Mouse (Mus musculus): ENCODE data around the gene Esrra. TPM values are rescaled to one million over a fixed set of nuclear protein-coding genes. Genes with fewer than 3 reads are reported as not detected.
A peak's percentile ranks its signal among the peaks of the same experiment; 100 is the strongest.

The Esrra gene
- polyA plus RNA-seq, 1 experiment: 13.6 TPM

DNA sequence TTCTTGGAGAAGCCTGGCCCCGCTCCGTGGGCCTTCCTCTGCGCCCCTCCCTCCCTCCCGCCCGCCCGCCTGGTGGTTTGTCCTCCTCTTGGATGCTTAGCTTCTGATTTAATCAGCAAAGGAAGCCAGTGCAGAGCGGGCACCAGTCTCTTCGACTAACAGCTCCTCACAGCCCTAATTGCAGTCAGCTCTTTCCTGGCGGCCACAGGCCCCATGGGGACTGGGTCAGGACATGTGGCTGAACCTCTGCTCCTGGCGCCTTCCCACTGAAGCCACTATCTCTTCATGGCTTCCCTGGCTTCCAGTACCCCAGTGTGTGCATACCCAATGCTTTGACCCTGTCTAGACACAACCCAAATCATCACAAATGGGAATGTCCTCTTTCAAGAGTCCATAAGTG lies 34.8 kb upstream of the Esrra start:
- no peak for TF ChIP-seq EP300 (IDR thresholded peaks at IDR 0.05; ENCODE audit: insufficient read depth, low read depth, low read length)
- TF ChIP-seq POLR2A (IDR thresholded peaks at IDR 0.05; ENCODE audit: insufficient read depth, low read length): no peak
- TF ChIP-seq CTCF (IDR thresholded peaks at IDR 0.05; ENCODE audit: low read depth, low read length): no peak
- peaks cover 5% of the 10 kb centered on the region for H3K36me3 ChIP-seq (ENCODE audit: control insufficient read depth, insufficient read depth, low read length, poor library complexity, severe bottlenecking)
- H3K4me3 ChIP-seq (ENCODE audit: low read depth, low read length): no peak overlapping the region
- no peak overlapping the region for H3K27ac ChIP-seq (ENCODE audit: insufficient read depth, low read length)
- H3K9me3 ChIP-seq (replicated peaks; ENCODE audit: control insufficient read depth, insufficient read depth, low read length, poor library complexity, severe bottlenecking): no peaks in the 10 kb centered on the region
- no peaks in the 10 kb centered on the region for H3K4me1 ChIP-seq (ENCODE audit: control insufficient read depth, insufficient read depth, low read length)
- no peaks in the 10 kb centered on the region for H3K27me3 ChIP-seq (ENCODE audit: control insufficient read depth, insufficient read depth, low read length, poor library complexity, severe bottlenecking)
- H3K9ac ChIP-seq (ENCODE audit: low read depth, poor library complexity, severe bottlenecking): no peak overlapping the region

DNA sequence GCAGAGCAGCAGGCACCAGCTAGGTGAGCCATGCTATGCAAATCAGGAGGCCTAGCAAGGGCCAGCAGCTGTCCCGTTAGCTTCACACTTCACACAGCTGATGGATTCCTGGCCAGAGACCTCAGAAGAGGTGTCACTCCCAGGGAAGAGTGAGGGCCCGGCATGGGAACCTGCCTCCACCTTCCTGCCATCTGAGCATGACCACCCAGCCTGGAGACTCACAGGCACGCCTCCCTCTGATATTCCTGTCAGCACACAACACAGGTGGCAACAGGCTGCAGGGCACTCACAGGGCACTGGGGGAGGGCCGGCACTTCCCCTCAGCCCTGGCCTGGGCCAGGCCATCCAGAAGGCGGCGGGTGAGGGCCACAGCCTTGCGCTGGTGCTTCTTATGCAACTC lies 33.8 kb upstream of the Esrra start:
- Histone ChIP-seq H3K27me3 (ENCODE audit: control insufficient read depth, insufficient read depth, low read length, poor library complexity, severe bottlenecking) (no peaks in the 10 kb centered on the region), H3K4me3 (ENCODE audit: low read depth, low read length) (no peak overlapping the region), H3K9ac (ENCODE audit: low read depth, poor library complexity, severe bottlenecking) (no peak overlapping the region), H3K4me1 (ENCODE audit: control insufficient read depth, insufficient read depth, low read length) (no peaks in the 10 kb centered on the region), H3K36me3 (ENCODE audit: control insufficient read depth, insufficient read depth, low read length, poor library complexity, severe bottlenecking) (peaks cover 5% of the 10 kb centered on the region), H3K27ac (ENCODE audit: insufficient read depth, low read length) (no peak overlapping the region), H3K9me3 (replicated peaks; ENCODE audit: control insufficient read depth, insufficient read depth, low read length, poor library complexity, severe bottlenecking) (no peaks in the 10 kb centered on the region)
- no peak for TF ChIP-seq POLR2A (IDR thresholded peaks at IDR 0.05; ENCODE audit: insufficient read depth, low read length)
- TF ChIP-seq EP300 (IDR thresholded peaks at IDR 0.05; ENCODE audit: insufficient read depth, low read depth, low read length): no peak
- TF ChIP-seq CTCF (IDR thresholded peaks at IDR 0.05; ENCODE audit: low read depth, low read length): no peak

DNA sequence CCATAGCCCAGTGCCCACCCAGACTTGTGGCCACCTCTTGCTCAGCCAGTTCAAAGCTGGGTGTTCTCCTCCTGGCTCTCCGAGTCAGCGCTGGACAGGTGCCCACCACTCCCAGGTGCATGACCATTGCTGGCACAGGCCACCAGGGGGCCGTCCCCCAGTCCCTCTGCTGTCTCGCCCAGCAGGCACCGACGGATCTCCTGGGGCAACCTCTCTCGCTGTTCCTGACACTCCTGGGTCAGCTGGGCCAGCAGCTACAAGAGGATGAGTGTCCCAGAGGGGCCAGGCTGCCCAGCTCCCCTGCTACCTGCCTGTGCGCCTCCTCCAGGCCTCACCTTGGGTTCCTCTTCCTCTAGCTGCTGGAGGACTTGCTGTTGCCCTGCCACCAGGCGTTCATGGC lies 32.4 kb upstream of the Esrra start:
- Histone ChIP-seq H3K27ac (ENCODE audit: insufficient read depth, low read length) (no peak overlapping the region), H3K9me3 (replicated peaks; ENCODE audit: control insufficient read depth, insufficient read depth, low read length, poor library complexity, severe bottlenecking) (no peaks in the 10 kb centered on the region), H3K4me1 (ENCODE audit: control insufficient read depth, insufficient read depth, low read length) (no peaks in the 10 kb centered on the region), H3K36me3 (ENCODE audit: control insufficient read depth, insufficient read depth, low read length, poor library complexity, severe bottlenecking) (peaks cover 2% of the 10 kb centered on the region; the same call in 1 of the 2 replicates), H3K27me3 (ENCODE audit: control insufficient read depth, insufficient read depth, low read length, poor library complexity, severe bottlenecking) (no peaks in the 10 kb centered on the region), H3K9ac (ENCODE audit: low read depth, poor library complexity, severe bottlenecking) (no peak overlapping the region), H3K4me3 (ENCODE audit: low read depth, low read length) (no peak overlapping the region)
- TF ChIP-seq EP300 (IDR thresholded peaks at IDR 0.05; ENCODE audit: insufficient read depth, low read depth, low read length) (no peak), CTCF (IDR thresholded peaks at IDR 0.05; ENCODE audit: low read depth, low read length) (peak; percentile 44)

DNA sequence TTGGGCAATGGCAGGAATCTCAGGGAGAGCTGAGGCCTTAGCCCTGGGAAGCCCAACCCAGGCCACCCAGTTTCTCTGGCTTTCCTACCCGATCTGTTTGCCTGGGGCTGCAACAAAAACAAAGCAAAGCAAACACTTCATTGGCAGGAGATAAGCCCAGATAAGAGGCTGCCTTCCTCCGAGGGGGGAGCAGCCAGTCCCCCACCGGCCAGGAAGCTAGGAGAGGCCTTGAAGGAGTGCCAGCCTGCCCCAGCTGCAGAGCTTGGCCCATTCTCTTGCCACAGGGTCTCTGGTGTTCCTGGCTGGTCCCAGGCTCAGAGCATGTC lies 31.1 kb upstream of the Esrra start:
- TF ChIP-seq CTCF (IDR thresholded peaks at IDR 0.05; ENCODE audit: low read depth, low read length) (no peak), EP300 (IDR thresholded peaks at IDR 0.05; ENCODE audit: insufficient read depth, low read depth, low read length) (no peak), POLR2A (IDR thresholded peaks at IDR 0.05; ENCODE audit: insufficient read depth, low read length) (no peak)

DNA sequence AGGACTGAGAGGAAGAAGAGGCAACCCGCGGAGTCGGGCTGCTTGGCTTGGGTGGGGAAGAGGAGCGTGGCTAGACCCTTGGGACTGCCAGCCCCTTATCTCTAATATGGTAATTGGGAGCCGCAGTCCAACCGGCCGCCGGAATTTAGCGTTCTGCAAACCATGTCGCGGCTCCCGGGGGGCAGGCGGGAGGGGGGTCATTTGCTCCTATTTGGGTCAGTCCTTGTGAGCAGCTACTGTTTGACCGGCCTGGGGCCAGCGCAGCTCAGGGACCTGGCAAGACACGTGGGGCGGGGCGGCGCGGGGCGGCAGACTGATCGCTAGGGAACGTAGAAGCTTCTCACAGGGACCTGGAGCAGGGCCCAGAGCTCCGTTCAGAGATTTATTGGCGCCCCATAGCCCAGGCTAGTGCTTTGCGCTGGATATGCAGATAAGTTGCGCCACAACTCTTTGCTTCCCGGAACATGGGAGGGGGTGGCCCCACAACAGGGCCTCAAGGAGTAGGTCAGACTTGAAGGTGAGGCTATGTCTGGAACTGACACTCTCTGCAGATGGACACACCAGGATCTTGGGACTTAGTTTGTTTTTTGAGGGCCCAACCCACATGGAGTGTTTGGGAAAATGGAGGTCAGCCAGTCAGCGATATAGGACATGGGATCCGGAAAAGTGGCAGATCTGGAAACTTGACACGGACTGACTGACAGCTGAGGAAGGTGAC lies 30.5 kb upstream of the Esrra start:
- Histone ChIP-seq H3K9me3 (replicated peaks; ENCODE audit: control insufficient read depth, insufficient read depth, low read length, poor library complexity, severe bottlenecking) (no peaks in the 10 kb centered on the region), H3K9ac (ENCODE audit: low read depth, poor library complexity, severe bottlenecking) (peak overlapping the region; percentile 75), H3K4me1 (ENCODE audit: control insufficient read depth, insufficient read depth, low read length) (peaks cover 3% of the 10 kb centered on the region), H3K36me3 (ENCODE audit: control insufficient read depth, insufficient read depth, low read length, poor library complexity, severe bottlenecking) (no peaks in the 10 kb centered on the region), H3K27me3 (ENCODE audit: control insufficient read depth, insufficient read depth, low read length, poor library complexity, severe bottlenecking) (no peaks in the 10 kb centered on the region), H3K4me3 (ENCODE audit: low read depth, low read length) (peak overlapping the region; percentile 85), H3K27ac (ENCODE audit: insufficient read depth, low read length) (peak overlapping the region; percentile 72)
- TF ChIP-seq POLR2A (IDR thresholded peaks at IDR 0.05; ENCODE audit: insufficient read depth, low read length) (no peak), CTCF (IDR thresholded peaks at IDR 0.05; ENCODE audit: low read depth, low read length) (no peak), EP300 (IDR thresholded peaks at IDR 0.05; ENCODE audit: insufficient read depth, low read depth, low read length) (no peak)

More for the DNA sequence above, 31.1 kb upstream of the Esrra start:
- Histone ChIP-seq H3K27me3 (ENCODE audit: control insufficient read depth, insufficient read depth, low read length, poor library complexity, severe bottlenecking) (no peaks in the 10 kb centered on the region), H3K27ac (ENCODE audit: insufficient read depth, low read length) (peak overlapping the region; percentile 72; the same call in 1 of the 2 replicates), H3K4me1 (ENCODE audit: control insufficient read depth, insufficient read depth, low read length) (peaks cover 3% of the 10 kb centered on the region), H3K36me3 (ENCODE audit: control insufficient read depth, insufficient read depth, low read length, poor library complexity, severe bottlenecking) (no peaks in the 10 kb centered on the region), H3K9me3 (replicated peaks; ENCODE audit: control insufficient read depth, insufficient read depth, low read length, poor library complexity, severe bottlenecking) (no peaks in the 10 kb centered on the region), H3K4me3 (ENCODE audit: low read depth, low read length) (no peak overlapping the region), H3K9ac (ENCODE audit: low read depth, poor library complexity, severe bottlenecking) (peak overlapping the region; percentile 75; the same call in 1 of the 2 replicates)

DNA sequence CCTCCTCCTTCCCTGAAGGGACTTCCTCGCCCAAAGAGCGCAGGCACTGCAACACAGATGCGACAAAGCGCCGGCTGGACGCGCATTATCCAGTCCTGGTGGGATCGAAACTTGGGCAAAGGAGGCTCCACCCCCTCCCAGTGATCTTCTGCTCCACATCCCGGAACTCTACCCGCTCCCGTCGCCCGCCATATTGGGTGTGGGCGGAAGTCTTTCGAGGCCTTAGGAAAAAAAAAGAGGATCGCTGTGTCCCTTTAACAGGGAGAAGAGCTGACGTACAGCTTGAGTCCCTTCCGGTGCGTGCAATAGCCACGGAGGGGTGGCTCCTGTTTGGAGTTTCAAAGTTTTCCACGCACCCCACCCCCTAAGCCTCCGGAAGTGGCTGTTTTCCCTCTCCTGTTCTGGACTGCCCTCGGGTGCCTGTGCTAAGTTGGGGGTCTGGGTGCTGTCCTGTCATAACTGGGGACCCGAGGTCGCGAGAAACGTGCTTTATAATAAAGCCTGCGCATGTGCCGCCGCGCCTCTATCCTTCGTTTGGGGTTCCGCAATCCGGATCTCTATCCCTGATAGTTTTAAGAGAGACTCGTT lies 29.9 kb upstream of the Esrra start:
- Histone ChIP-seq H3K36me3 (ENCODE audit: control insufficient read depth, insufficient read depth, low read length, poor library complexity, severe bottlenecking) (no peaks in the 10 kb centered on the region), H3K27me3 (ENCODE audit: control insufficient read depth, insufficient read depth, low read length, poor library complexity, severe bottlenecking) (no peaks in the 10 kb centered on the region), H3K4me3 (ENCODE audit: low read depth, low read length) (peak overlapping the region; percentile 85), H3K9ac (ENCODE audit: low read depth, poor library complexity, severe bottlenecking) (peak overlapping the region; percentile 75), H3K9me3 (replicated peaks; ENCODE audit: control insufficient read depth, insufficient read depth, low read length, poor library complexity, severe bottlenecking) (no peaks in the 10 kb centered on the region), H3K27ac (ENCODE audit: insufficient read depth, low read length) (peak overlapping the region; percentile 90), H3K4me1 (ENCODE audit: control insufficient read depth, insufficient read depth, low read length) (peaks cover 3% of the 10 kb centered on the region)
- TF ChIP-seq EP300 (IDR thresholded peaks at IDR 0.05; ENCODE audit: insufficient read depth, low read depth, low read length) (no peak), POLR2A (IDR thresholded peaks at IDR 0.05; ENCODE audit: insufficient read depth, low read length) (peak; percentile 49)
